ENCODE assay signal across 12 mouse cellular contexts in the genomic region with DNA sequence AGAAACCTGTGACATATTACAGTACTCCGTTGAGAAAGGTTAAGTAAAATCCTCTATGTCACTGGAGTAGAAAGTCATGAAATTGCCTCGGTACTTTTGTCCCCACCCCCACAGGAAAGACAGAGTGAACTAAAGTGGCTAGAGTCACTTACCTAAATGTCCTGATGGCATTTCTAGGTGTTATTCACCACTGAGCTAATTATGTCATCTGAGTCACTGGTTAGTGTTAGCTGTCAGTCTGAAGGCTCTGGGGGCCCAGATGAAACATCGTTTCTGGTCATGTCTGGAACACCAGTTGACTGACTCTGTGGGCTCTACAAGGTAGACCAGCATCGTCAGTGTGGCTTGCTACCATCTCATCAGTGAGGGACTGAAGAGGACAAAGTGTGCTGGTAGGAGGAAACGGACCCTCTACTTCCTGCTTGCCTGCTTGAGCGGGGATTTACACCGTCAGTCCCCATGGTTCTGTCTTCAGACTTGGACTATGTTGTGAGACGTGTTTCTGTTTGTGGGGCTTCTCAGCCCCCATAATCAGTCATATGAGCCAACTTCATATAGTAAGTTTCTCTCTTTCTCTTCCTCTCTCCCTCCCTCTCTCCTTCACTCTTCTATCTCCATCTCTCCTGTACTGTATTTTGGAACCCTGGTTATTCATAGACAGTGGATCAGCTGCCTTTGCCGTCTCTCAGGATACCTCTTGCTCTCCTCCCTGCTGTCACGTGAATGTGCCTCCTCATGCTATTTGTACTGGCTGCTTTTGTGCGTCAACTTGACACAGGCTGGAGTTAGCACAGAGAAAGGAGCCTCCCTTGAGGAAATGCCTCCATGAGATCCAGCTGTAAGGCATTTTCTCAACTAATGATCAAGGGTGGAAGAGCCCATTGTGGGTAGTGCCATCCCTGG.
"Had no signal": no experiment of that assay in that cellular context is flagged by ENCODE, and none has a peak within 500 bp of the region (broad histone marks: within the 10 kb centered on the region; RNA-seq: fewer than 3 reads in every experiment).

No protein-coding gene starts in this region.

- DNase-seq: kidney, adult 8-10 months; kidney, postnatal 14 days; layer of hippocampus, adult 9-11 months; liver, embryonic 13.5 days; lung, adult 2 months; lung, postnatal 14 days; lung, postnatal 4 days; retina, postnatal 1 day; right cerebral cortex, postnatal 25 days; spleen, adult 18-20 months; thymus, postnatal 25 days had no signal

- ATAC-seq: midbrain, embryonic 15.5 days had no signal
